Mouse (Mus musculus) embryonic facial prominence, embryonic 13.5 days (tissue): Measurements from ENCODE around the gene Tmem38b. TPM values are rescaled to one million over a fixed set of nuclear protein-coding genes. Genes with fewer than 3 reads are reported as not detected.
A peak's percentile ranks its signal among the peaks of the same experiment; 100 is the strongest.

Experiments used
- ATAC-seq: fragments of 200-750 bp; cut with Nextera tagmentation; 2 replicates; pipeline ENCODE4 v1.8.0; 2017; ENCODE audit warnings: low read depth; ENCODE audit not compliant: insufficient number of reproducible peaks, insufficient read depth, low FRiP score, low TSS enrichment
- H3K27ac ChIP-seq: fragments of 300-500 bp; sonication (generic); 2 replicates; pipeline ENCODE4 v1.5.1; 2015; ENCODE audit warnings: moderate library complexity, mild to moderate bottlenecking, inconsistent platforms
- H3K27me3 ChIP-seq: fragments of 300-500 bp; sonication (generic); 2 replicates; pipeline ENCODE4 v1.6.1; 2015; ENCODE audit warnings: mild to moderate bottlenecking, inconsistent platforms
- H3K36me3 ChIP-seq: fragments of 300-500 bp; sonication (generic); 2 replicates; pipeline ENCODE4 v1.6.1; 2015; ENCODE audit warnings: mild to moderate bottlenecking, inconsistent platforms
- H3K4me1 ChIP-seq: fragments of 300-500 bp; sonication (generic); 2 replicates; pipeline ENCODE4 v1.6.1; 2015; ENCODE audit warnings: inconsistent platforms
- H3K4me2 ChIP-seq: fragments of 300-500 bp; sonication (generic); 2 replicates; pipeline ENCODE4 v1.6.1; 2015; ENCODE audit warnings: moderate library complexity, mild to moderate bottlenecking, inconsistent platforms
- H3K4me3 ChIP-seq: fragments of 300-500 bp; sonication (generic); 2 replicates; pipeline ENCODE4 v1.5.1; 2015; ENCODE audit warnings: mild to moderate bottlenecking, inconsistent platforms
- H3K9ac ChIP-seq: fragments of 300-500 bp; sonication (generic); 2 replicates; pipeline ENCODE4 v1.6.1; 2015; ENCODE audit warnings: mild to moderate bottlenecking, inconsistent platforms
- H3K9me3 ChIP-seq: fragments of 300-500 bp; sonication (generic); 2 replicates; pipeline ENCODE4 v1.6.1; 2016; ENCODE audit warnings: inconsistent platforms
- WGBS: fragments of 180-500 bp; shearing (Covaris S2); methylation state at CpG from one replicate; pipeline ENCODE4 v1.1.7; 2015; ENCODE audit warnings: mixed read lengths; 5-methylcytosine and 5-hydroxymethylcytosine counted together
- polyA plus RNA-seq: library from polyadenylated mRNA; unstranded; fragments of >200 nt; fragmentation: Nextera tagmentation; extraction: Ambion mirVana; gene quantifications from 2 replicates; pipeline ENCODE4 v1.2.1, GENCODE M21; 2015

Tmem38b gene
- polyA plus RNA-seq: 7.9 and 8.8 TPM in 2 replicates

DNA sequence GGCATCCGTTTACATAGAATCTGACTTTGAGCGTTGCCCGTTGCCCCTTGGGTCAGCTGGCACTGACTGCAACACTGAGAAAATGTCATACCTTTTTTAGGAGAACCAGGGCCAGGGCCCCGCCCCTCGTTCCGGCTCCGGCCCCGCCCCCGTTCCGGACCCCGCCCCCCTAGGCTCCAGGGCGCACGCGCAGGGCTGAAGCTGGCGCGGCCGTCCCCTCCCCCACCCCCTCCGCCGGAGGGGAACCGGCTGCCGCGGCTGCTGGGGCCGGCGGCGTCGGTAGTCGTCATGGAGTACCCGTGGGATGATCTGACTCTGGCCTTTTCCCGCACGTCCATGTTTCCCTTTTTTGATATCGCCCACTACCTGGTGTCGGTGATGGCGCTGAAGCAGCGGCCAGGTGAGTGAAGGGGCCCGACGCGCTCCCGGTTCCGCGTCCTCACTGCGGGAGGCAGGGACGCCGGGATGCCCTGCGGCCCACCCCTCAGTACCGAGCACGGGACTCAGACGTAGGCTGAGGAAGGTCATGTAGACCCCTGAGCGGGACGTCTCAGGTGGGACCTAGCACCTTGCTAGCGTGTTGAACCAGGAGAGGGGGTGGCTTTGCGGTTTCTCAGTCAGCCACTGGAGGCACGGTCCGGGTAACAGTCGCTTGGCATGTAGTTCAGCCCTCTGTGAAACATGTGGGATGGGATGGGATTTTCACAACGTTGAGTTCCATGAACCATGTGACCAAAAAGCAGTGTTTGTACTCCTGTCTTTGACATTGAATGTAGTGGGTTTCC, at the start of gene Tmem38b:
TSS of gene Tmem38b (plus strand) at position 225 of the 785 bp plus-strand sequence.
- ATAC-seq: peak; percentile 86
- WGBS: under 1% methylated on average over 53 of the region's 55 CpGs

DNA sequence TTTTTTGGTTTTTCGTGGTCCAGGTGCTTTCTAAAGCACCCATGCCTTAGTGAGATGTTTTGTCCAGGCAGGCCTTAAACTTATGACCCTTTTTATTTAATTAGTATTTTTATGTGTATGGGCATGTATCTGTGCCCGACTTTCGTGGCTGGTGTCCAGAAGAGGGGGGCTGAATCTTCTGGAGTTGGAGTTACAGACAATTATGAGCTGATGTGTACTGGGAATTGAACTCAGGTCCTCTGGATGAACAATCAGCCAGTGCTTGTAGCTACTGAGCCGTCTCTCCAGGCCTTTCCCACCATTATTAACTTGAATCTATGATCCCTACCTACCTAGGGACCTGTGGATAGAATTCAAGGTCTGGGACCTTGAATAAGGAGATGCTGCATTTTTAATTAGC, 44.4 kb upstream of the Tmem38b start:
- no peak overlapping the region for H3K4me3 ChIP-seq
- H3K9me3 ChIP-seq: no peaks in the 10 kb centered on the region
- 53% methylated on average over 4 of the region's 4 CpGs for WGBS
- H3K4me1 ChIP-seq: peaks cover 23% of the 10 kb centered on the region
- no peak overlapping the region for H3K9ac ChIP-seq
- no peak for ATAC-seq
- H3K36me3 ChIP-seq: no peaks in the 10 kb centered on the region
- H3K27ac ChIP-seq: no peak overlapping the region
- no peak overlapping the region for H3K4me2 ChIP-seq
- peaks cover 36% of the 10 kb centered on the region for H3K27me3 ChIP-seq

More for the DNA sequence above, at the start of gene Tmem38b:
- Histone ChIP-seq H3K4me1 (peaks cover 6% of the 10 kb centered on the region; the same call in 1 of the 2 replicates), H3K27ac (peak within 1 kb of the TSS; percentile 60), H3K4me3 (peak within 1 kb of the TSS; percentile 92), H3K9me3 (no peaks in the 10 kb centered on the region), H3K9ac (peak within 1 kb of the TSS; percentile 85), H3K4me2 (peak within 1 kb of the TSS; percentile 73), H3K36me3 (no peaks in the 10 kb centered on the region), H3K27me3 (no peaks in the 10 kb centered on the region)

DNA sequence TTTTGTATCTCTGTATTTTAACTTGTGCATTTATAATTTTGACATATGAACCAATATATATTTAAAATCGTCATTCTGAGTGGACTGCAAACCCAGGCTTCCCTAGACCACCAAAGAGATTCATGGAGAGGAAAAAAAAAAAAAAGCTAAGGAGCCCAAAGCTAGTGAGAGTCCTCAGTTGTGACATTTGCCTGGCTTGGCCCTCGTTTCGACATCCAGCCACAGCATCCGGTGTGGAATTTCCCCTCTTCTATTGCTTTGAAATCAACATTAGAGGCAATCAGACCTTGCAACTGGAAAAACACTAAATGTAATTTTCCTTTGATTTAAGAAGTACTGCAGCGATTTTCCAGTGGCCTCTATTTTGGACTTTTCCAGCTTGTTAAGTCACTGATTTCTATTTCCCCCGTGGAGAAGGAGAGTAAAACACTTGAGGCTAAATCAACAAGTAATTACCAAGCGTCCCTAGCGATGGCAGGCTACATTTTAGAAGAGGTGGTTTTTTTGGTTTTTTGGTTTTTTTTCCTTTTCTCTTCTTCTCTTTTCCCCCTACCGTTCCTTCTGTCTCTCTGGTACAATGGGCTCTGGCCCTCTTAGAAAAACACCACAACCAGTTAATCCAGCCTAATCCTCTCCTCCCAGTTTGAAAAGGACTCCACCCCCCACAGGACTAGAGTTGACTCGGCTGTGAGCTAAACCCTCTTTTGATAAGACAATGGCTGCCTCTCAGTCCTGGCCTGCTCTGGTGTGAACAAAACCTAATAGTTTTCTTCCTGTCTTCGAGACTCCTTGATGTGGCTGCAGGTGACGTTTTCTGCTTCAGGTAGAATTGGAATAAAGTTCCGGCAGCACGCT, 43.4 kb upstream of the Tmem38b start:
- Histone ChIP-seq H3K36me3 (no peaks in the 10 kb centered on the region), H3K4me3 (no peak overlapping the region), H3K4me2 (no peak overlapping the region), H3K9ac (no peak overlapping the region), H3K27me3 (peaks cover 25% of the 10 kb centered on the region), H3K4me1 (peaks cover 23% of the 10 kb centered on the region), H3K9me3 (no peaks in the 10 kb centered on the region), H3K27ac (no peak overlapping the region)
- ATAC-seq: no peak
- WGBS: 11% methylated on average over 14 of the region's 14 CpGs

DNA sequence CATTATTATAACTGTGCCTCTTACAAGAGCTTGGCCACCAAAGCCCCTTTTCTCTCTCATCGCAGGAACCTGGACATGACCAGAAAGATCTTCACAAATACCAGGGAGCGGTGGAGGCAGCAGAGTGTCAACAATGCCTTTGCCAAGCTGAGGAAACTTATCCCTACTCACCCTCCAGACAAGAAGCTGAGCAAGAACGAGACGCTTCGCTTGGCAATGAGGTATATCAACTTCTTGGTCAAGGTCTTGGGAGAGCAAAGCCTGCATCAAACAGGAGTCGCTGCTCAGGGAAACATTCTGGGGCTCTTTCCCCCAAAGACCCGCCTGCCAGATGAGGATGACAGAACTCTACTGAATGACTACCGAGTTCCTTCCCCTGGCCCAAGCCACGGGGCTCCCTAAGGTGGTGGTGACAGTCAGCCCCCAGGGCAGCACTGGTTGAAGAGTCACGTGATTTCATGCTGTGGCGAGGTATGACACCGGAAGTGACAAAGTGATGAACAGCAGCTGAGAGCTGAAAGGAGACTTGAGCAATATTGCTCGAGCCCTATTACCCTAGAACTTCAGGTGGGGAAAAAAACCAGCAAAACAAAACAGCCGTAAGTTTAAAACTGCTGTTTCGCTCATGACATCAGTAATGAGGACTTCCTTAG, 40.0 kb upstream of the Tmem38b start:
- Histone ChIP-seq H3K4me3 (no peak overlapping the region), H3K4me2 (no peak overlapping the region), H3K9me3 (no peaks in the 10 kb centered on the region), H3K27me3 (peaks cover 3% of the 10 kb centered on the region; the same call in 1 of the 2 replicates), H3K4me1 (peaks cover 7% of the 10 kb centered on the region), H3K27ac (no peak overlapping the region), H3K36me3 (no peaks in the 10 kb centered on the region), H3K9ac (no peak overlapping the region)
- no peak for ATAC-seq
- WGBS: 83% methylated on average over 15 of the region's 15 CpGs

DNA sequence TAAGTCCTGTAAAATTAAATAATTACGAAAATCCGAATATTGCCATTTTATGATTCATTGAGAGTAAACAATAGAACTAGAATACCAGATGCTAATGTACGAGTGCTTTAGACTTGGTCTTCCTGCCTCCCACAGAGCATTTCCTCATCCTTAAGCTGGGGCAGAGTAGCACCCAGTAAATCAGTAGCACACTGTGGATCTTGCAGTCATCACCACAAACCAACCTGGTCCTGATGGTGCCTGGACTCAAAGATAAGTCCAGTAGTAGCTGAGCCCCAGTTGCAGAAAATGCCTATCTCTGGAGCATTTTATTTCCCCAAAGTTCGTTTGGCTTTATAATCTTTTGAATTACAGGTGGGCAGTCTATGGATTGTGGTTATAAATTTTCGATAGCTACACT, 39.0 kb upstream of the Tmem38b start:
- Histone ChIP-seq H3K27ac (no peak overlapping the region), H3K9me3 (no peaks in the 10 kb centered on the region), H3K4me2 (no peak overlapping the region), H3K36me3 (no peaks in the 10 kb centered on the region), H3K4me3 (no peak overlapping the region), H3K27me3 (no peaks in the 10 kb centered on the region), H3K4me1 (peaks cover 7% of the 10 kb centered on the region), H3K9ac (no peak overlapping the region)
- ATAC-seq: no peak
- 73% methylated on average over 5 of the region's 5 CpGs for WGBS

DNA sequence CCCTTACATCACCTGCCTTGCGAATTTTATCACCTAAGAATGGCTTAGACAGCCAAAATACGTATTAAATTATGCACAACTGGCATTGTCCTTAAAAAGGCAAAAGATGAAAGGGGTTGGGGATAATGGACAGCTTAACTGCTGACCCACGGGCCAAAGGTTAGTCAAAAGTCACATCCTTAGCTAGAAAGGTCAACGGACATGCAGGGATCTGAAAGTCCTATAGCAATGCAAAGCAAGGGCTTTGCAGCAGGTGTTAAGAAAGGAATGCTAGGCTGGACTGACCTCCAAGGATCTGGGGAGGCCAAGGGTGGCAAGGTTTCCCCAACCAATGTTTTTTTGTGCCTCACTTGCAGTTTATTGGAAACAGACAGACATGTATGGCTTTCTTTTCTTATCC, 36.5 kb upstream of the Tmem38b start:
- Histone ChIP-seq H3K4me3 (no peak overlapping the region), H3K36me3 (no peaks in the 10 kb centered on the region), H3K4me2 (no peak overlapping the region), H3K9ac (no peak overlapping the region), H3K27ac (no peak overlapping the region), H3K4me1 (no peaks in the 10 kb centered on the region), H3K27me3 (no peaks in the 10 kb centered on the region), H3K9me3 (no peaks in the 10 kb centered on the region)
- WGBS: 14% methylated on average over 4 of the region's 4 CpGs
- ATAC-seq: no peak

DNA sequence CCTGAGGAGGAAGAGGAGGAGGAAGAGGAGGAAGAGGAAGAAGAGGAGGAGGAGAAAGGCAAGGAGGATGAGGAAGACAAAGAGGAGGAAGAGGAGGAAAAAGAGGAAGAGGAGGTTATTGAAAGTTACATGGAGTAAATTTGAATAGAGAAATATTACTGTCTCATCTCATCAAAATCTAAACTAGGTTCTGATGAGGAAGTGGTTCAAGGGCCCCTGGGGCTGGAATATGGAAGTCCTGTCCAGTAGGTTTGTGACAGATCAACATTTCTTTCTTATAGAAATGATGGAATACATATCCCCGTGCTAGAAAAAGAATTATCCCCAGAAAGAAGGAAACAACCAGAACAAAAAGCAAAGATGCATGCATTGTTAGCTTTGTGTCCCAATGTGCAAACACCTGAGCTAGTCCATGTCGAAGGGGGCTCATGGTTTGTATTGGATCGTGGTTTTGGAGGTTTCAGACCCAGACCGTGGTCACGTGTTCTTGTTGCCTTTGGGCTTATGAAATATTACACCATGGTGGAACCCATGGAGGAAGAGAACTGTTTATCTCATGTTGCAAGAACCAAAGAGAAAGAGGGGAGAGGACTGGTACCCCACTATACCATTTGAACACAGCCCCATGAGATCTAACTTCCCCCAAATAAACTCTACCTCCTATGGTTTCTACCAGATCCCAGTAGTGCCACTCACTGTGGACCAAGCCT, 31.4 kb upstream of the Tmem38b start:
- Histone ChIP-seq H3K4me3 (no peak overlapping the region), H3K9ac (no peak overlapping the region), H3K36me3 (no peaks in the 10 kb centered on the region), H3K27me3 (0 out of 2 replicates have a peak, but pooled peaks cover 5% of the 10 kb centered on the region), H3K4me1 (no peaks in the 10 kb centered on the region; the same call in 1 of the 2 replicates), H3K9me3 (no peaks in the 10 kb centered on the region), H3K27ac (no peak overlapping the region), H3K4me2 (no peak overlapping the region)
- 83% methylated on average over 5 of the region's 5 CpGs for WGBS
- ATAC-seq: no peak

DNA sequence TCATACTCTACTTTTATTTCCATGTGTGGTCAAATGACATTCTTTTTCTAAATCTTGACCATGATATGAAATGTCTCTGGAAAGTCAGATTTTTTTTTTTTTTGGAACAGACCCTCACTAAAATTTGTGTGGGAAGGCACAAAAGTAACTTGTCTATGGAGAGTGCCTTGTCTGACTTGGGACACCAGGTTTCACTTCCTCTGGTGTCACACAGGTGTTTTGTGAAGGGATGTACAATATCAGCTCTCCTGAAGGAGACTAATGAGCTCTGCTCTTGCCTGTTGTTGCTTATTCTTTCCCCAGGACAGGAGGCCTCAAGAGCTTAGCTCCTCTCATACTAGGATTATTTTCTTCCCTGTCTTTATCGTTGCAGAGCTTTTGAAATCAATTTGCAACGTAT, 30.8 kb upstream of the Tmem38b start:
- no peak overlapping the region for H3K4me2 ChIP-seq
- no peaks in the 10 kb centered on the region for H3K9me3 ChIP-seq
- 0 out of 2 replicates have a peak, but pooled peaks cover 5% of the 10 kb centered on the region for H3K27me3 ChIP-seq
- 36% methylated on average over 2 of the region's 2 CpGs for WGBS
- no peak overlapping the region for H3K27ac ChIP-seq
- H3K4me1 ChIP-seq: no peaks in the 10 kb centered on the region; the same call in 1 of the 2 replicates
- no peak for ATAC-seq
- no peaks in the 10 kb centered on the region for H3K36me3 ChIP-seq
- H3K4me3 ChIP-seq: no peak overlapping the region
- no peak overlapping the region for H3K9ac ChIP-seq

DNA sequence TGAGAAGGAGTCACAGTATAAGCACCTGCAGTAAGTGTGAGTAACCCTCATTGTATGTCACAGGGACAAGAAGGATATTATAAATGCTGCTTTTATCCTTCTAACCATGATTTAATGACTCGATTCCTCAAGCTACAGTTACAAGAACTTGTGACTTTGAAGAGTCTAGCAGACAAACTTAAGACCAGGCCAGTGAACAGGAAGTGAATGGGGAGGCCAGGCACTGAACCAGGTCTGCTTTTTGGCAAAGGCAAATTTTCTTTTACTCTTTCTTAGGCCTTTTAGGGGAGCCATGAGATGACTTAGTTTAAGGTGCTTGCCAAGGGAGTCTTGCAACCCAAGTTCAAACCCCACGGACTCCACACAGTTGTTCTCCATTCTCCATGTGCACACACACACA, 30.1 kb upstream of the Tmem38b start:
- Histone ChIP-seq H3K4me3 (no peak overlapping the region), H3K27ac (no peak overlapping the region), H3K36me3 (no peaks in the 10 kb centered on the region), H3K9ac (no peak overlapping the region), H3K27me3 (0 out of 2 replicates have a peak, but pooled peaks cover 5% of the 10 kb centered on the region), H3K4me2 (no peak overlapping the region), H3K4me1 (no peaks in the 10 kb centered on the region; the same call in 1 of the 2 replicates), H3K9me3 (no peaks in the 10 kb centered on the region)
- WGBS: 73% methylated on average over 2 of the region's 2 CpGs
- ATAC-seq: no peak

DNA sequence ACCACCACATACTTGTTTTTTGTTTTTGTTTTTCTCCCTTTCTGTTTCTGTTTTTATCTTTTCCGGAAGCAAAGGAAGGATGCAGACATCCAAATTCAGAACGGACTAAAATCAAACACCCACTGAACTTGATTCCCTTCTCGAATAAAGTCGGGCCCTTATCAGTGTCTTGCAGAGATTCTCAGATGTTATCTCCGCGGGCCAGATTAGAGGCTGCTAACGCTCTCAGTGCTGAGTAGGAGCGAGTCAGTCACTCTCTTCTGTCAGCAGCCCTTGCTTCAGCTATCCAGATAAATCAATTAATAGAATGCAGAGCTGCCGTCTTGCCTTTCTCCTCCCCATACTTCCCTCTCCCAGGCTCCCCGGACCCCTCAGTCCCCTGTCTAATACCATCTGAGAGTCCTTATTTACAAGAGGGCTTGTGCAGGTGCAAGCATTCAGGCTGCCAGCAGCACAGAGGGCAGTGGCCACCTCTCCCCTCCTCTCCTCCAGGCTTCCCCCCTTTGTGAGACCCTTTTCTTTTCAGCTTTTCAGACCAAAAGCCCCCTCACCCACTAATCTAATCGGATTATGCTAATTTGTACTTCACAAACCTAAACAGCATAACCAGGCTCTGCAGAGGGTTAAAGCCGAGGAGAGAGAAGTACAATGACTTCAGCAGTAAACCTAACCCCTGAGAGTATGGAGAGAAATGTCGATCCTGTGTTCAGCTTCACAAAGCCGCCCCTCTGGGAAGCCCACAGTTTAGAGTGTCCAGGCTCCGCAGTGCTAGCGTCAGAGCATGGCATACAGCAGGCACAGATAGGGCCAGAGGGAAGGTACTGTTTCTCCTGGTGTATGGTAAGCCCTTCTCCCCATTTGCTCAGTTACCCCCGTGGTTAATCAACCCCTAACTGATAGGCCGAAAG, 28.7 kb upstream of the Tmem38b start:
- H3K4me2 ChIP-seq: no peak overlapping the region
- no peak overlapping the region for H3K27ac ChIP-seq
- H3K9ac ChIP-seq: no peak overlapping the region
- WGBS: 12% methylated on average over 18 of the region's 18 CpGs
- no peaks in the 10 kb centered on the region for H3K9me3 ChIP-seq
- ATAC-seq: no peak
- H3K4me1 ChIP-seq: no peaks in the 10 kb centered on the region; the same call in 1 of the 2 replicates
- 0 out of 2 replicates have a peak, but pooled peaks cover 5% of the 10 kb centered on the region for H3K27me3 ChIP-seq
- no peaks in the 10 kb centered on the region for H3K36me3 ChIP-seq
- no peak overlapping the region for H3K4me3 ChIP-seq
